Mouse (Mus musculus) liver, adult 2 months (tissue): ENCODE data around the gene Ppil1. TPM values are rescaled to one million over a fixed set of nuclear protein-coding genes. Genes with fewer than 3 reads are reported as not detected.
"Not testable (repeated sequence)": the region's sequence is repeated elsewhere in the genome, so short reads cannot be mapped to it uniquely, and the experiment has no call there.

ENCODE experiments used
- DNase-seq: peaks from one replicate; pipeline ENCODE4 v3.0.0-alpha.2; 2011; ENCODE audit warnings: low read depth, low spot score; ENCODE audit errors: extremely low read depth
- H3K27ac ChIP-seq: fragments of 200-500 bp; replicated peaks from 2 replicates; pipeline ENCODE4 v1.5.1; 2012; ENCODE audit warnings: low read depth, mild to moderate bottlenecking, control low read depth, inconsistent platforms, low read length; ENCODE audit not compliant: insufficient read depth
- H3K27me3 ChIP-seq: fragments of 200-500 bp; 2 replicates; pipeline ENCODE4 v1.6.1; 2012; ENCODE audit warnings: mild to moderate bottlenecking, moderate library complexity, low read length, inconsistent platforms; ENCODE audit not compliant: control insufficient read depth, insufficient read depth
- H3K36me3 ChIP-seq: fragments of 200-500 bp; 2 replicates; pipeline ENCODE4 v1.6.1; 2012; ENCODE audit warnings: low read length, inconsistent platforms; ENCODE audit not compliant: control insufficient read depth, insufficient read depth
- H3K4me1 ChIP-seq: fragments of 200-500 bp; 2 replicates; pipeline ENCODE4 v1.6.1; 2011; ENCODE audit warnings: low read length; ENCODE audit not compliant: control insufficient read depth, insufficient read depth
- H3K4me3 ChIP-seq: fragments of 200-500 bp; 2 replicates; pipeline ENCODE4 v1.5.1; 2011; ENCODE audit warnings: low read depth, mild to moderate bottlenecking, control low read depth, low read length, moderate library complexity; ENCODE audit not compliant: insufficient read depth
- H3K79me2 ChIP-seq: fragments of 200-500 bp; 2 replicates; pipeline ENCODE4 v1.6.1; 2012; ENCODE audit warnings: inconsistent platforms, mild to moderate bottlenecking, low read length, moderate library complexity; ENCODE audit not compliant: control insufficient read depth, insufficient read depth
- H3K9ac ChIP-seq: fragments of 200-500 bp; 2 replicates; pipeline ENCODE4 v1.6.1; 2012; ENCODE audit warnings: low read depth, mild to moderate bottlenecking, control low read depth, inconsistent platforms, low read length
- CTCF ChIP-seq: fragments of 200-500 bp; IDR thresholded peaks from 2 replicates; pipeline ENCODE4 v1.5.1; 2011; ENCODE audit warnings: low read depth, low read length, control low read depth
- POLR2A ChIP-seq: fragments of 200-500 bp; IDR thresholded peaks from 2 replicates; pipeline ENCODE4 v1.6.1; 2011; ENCODE audit warnings: low read length, control low read depth; ENCODE audit not compliant: insufficient read depth; ENCODE audit errors: extremely low read depth
- WGBS: fragments of 180-500 bp; shearing (Covaris S2); methylation state at CpG from one replicate; pipeline ENCODE4 v1.1.7; 2018; 5-methylcytosine and 5-hydroxymethylcytosine counted together
- polyA plus RNA-seq: library from polyadenylated mRNA; depleted of rRNA; stranded (reverse); fragments of >200 nt; gene quantifications from 2 replicates; pipeline ENCODE4 v1.2.3, GENCODE M21; 2012
- total RNA-seq: library from RNA; depleted of rRNA; stranded (reverse); fragments of >200 nt; gene quantifications from 2 replicates; pipeline ENCODE4 v1.2.3, GENCODE M21; 2014

Ppil1 gene
- total and polyA plus RNA-seq, 2 experiments: 10.4 to 14.7 TPM

DNA sequence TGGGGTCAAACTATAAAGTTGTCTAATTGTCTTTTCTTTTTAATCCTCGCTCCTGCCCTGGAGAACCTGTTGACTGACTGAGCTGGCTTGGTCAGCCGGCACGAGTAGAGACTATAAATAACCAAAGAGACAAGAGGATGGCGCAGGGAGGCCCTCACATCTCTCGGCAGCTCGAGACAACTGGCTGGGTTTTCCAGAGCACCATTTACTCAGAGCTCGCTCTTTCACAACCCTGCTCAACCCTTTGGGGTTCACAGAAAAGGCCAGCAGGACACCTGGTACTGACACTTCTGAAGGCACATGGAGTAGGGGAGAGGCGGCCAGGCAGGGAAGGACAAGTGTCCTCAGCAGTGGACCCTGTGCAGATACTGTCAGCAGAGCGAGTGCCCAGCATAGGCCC, 10.3 kb downstream of the Ppil1 start:
- no peaks in the 10 kb centered on the region for H3K27me3 ChIP-seq
- H3K27ac ChIP-seq: peak overlapping the region; percentile 70
- peaks cover 8% of the 10 kb centered on the region; the same call in 1 of the 2 replicates for H3K79me2 ChIP-seq
- DNase-seq: peak; percentile 85
- 41% methylated on average over 9 of the region's 9 CpGs for WGBS
- H3K36me3 ChIP-seq: no peaks in the 10 kb centered on the region
- TF ChIP-seq CTCF (no peak), POLR2A (no peak)
- peaks cover 38% of the 10 kb centered on the region for H3K4me1 ChIP-seq
- H3K9ac ChIP-seq: no peak overlapping the region; the same call in 1 of the 2 replicates
- no peak overlapping the region for H3K4me3 ChIP-seq

DNA sequence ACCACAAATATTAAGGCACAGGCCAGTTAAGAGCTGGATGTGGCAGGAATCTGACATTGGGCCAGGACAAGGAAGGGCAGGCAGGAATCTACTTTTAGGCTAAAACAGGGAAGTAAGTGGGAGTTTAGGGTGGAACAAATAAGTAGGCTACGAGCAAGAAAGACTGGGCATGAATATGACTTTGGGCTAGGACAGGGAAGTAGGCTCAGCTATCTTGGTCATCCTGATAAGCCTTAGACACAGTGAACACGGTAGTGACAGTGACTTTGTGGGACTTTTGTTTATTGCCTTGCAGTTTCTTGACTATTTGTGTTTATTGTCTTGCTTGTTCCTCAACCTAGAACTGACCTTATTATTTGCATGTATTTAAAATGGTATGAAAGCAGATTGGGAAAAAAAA, 10.8 kb downstream of the Ppil1 start:
- Histone ChIP-seq H3K36me3 (no peaks in the 10 kb centered on the region), H3K79me2 (peaks cover 5% of the 10 kb centered on the region; the same call in 1 of the 2 replicates), H3K27me3 (no peaks in the 10 kb centered on the region), H3K27ac (peak overlapping the region; percentile 72), H3K4me3 (no peak overlapping the region), H3K4me1 (peaks cover 34% of the 10 kb centered on the region), H3K9ac (no peak overlapping the region; the same call in 1 of the 2 replicates)
- no peak for DNase-seq
- WGBS: 91% methylated on average over 2 of the region's 2 CpGs
- TF ChIP-seq CTCF (no peak), POLR2A (no peak)

DNA sequence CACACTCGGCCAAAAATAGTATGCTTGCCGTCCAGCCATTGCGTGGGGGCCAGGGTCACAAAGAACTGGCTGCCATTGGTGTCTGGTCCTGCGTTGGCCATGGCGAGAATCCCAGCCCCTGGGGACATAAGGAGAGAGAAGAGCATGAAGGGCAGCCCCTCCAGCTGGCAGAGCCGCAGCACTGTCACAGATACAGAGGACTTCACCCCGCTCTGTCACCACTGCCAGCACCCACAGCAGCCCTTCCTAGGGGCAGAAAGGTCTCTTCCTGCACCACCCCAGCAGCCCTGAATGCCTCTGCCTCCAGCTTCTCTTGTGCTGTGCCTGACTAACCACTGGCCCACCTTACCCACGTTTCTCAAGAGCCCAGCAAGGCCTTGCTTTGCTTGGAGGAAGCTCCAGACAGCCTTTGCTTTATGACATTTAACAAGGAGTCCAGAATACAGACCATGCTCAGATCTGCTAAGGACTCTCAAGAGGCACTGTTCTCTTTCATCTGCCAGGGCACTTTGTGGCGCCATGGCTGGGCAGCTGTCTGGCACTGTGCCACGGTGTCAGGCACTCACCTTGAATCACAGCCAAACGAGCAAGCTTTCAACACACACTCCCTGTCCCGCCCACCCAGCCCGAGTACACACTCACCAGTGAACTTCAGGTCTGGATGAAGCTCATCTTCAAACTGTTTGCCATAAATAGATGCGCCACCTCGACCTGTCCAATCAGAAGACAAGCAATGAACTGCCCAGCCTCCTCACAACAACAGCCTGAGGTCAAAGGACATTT, 12.2 kb downstream of the Ppil1 start:
- Histone ChIP-seq H3K4me1 (peaks cover 25% of the 10 kb centered on the region), H3K4me3 (no peak overlapping the region), H3K9ac (peak overlapping the region; percentile 10), H3K27me3 (no peaks in the 10 kb centered on the region), H3K79me2 (peaks cover 5% of the 10 kb centered on the region; the same call in 1 of the 2 replicates), H3K27ac (peak overlapping the region; percentile 65), H3K36me3 (no peaks in the 10 kb centered on the region)
- 44% methylated on average over 15 of the region's 15 CpGs for WGBS
- DNase-seq: peak; percentile 99
- no peak for TF ChIP-seq POLR2A

DNA sequence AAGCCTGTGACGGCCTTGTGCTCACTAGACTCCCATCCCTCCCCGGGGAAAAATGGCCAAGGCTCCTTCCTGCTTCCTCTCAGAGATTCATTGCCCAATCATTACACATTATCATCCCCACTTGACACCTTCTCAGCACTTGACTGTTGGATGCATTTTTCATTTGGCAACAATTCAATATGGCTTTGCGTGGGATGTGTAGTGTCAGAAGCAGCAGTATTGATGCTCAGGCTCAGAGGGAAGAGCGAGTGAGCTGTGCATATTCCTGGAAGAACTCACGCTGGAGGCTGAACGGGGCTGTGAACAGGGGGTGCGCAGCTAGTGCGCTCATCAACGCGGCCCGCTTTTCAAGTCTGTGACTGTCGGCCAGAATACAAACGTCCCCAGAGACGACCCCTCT, 13.0 kb downstream of the Ppil1 start:
- not testable (repeated sequence) for DNase-seq, H3K27ac ChIP-seq, H3K4me3 ChIP-seq, H3K36me3 ChIP-seq, H3K9ac ChIP-seq, H3K27me3 ChIP-seq, H3K79me2 ChIP-seq
- H3K4me1 ChIP-seq: peaks cover 25% of the 10 kb centered on the region
- 87% methylated on average over 14 of the region's 14 CpGs for WGBS

DNA sequence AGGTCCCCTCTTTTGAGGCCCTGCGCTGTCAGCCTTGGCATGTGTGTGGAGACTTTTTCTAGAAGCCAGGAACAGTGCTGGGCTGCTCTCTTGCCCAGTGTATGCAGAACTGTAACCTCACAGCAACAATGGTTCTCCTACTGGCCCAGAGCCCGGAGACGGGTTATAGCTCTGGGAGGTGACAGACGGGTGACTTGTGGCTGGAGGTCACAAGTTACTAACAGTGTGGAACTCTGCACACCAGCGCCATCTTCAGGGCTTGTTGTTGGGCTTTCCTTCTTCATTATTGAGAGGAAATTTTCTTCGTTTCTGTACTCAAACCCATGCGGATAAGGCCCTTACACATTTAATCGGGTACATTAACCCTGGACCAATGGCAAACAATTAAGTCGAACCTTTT, 14.5 kb downstream of the Ppil1 start:
- Histone ChIP-seq H3K27me3 (no peaks in the 10 kb centered on the region), H3K4me1 (peaks cover 19% of the 10 kb centered on the region), H3K4me3 (no peak overlapping the region), H3K36me3 (no peaks in the 10 kb centered on the region), H3K27ac (no peak overlapping the region), H3K9ac (no peak overlapping the region), H3K79me2 (no peaks in the 10 kb centered on the region)
- TF ChIP-seq CTCF (peak; percentile 42), POLR2A (no peak)
- peak; percentile 76 for DNase-seq
- 50% methylated on average over 9 of the region's 9 CpGs for WGBS

DNA sequence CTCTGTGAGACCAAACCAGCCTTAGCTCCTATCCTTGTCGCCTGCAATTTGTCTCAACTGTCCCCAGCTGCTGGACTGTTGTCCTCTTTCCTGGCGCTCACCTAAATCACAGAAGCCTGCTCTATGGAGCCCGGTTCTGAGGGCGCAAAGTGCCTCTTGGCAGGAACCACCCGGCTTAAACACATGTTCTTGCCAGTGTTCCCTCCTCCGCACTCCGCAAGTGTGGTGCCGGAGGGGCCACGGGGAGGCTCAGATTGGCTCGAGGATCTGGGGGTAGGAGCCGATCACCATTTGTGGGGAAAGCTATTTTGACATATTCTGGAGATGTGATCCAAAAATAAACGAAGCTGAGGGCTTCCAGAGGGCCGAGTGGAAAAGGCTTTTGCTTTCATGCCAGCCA, 16.1 kb downstream of the Ppil1 start:
- H3K9ac ChIP-seq: no peak overlapping the region
- no peak overlapping the region for H3K4me3 ChIP-seq
- H3K27ac ChIP-seq: no peak overlapping the region
- no peaks in the 10 kb centered on the region for H3K79me2 ChIP-seq
- TF ChIP-seq POLR2A (no peak), CTCF (no peak)
- no peaks in the 10 kb centered on the region for H3K27me3 ChIP-seq
- 73% methylated on average over 13 of the region's 13 CpGs for WGBS
- H3K36me3 ChIP-seq: no peaks in the 10 kb centered on the region
- peaks cover 9% of the 10 kb centered on the region for H3K4me1 ChIP-seq
- peak; percentile 79 for DNase-seq
